Comparison of ENCODE assay signal across 8 mouse cellular contexts in genomic region chr17:45581567-45581983, GRCm38 (mm10). TPM values are rescaled to one million over a fixed set of nuclear protein-coding genes. Genes with fewer than 3 reads are reported as not detected.
DNase-seq lines count a peak whose midpoint lies in the region; ATAC-seq and TF ChIP-seq lines count a peak whose summit lies in the region.

No protein-coding gene starts in this region.

- H3K27ac ChIP-seq in forebrain, embryonic 13.5 days, result no peak overlapping the region
- H3K27ac ChIP-seq in forebrain, embryonic 15.5 days (replicated peaks), result no peak overlapping the region
- H3K27ac ChIP-seq in ES-E14 (ENCODE audit: insufficient read depth, low read depth, low read length, poor library complexity, severe bottlenecking), result no peak overlapping the region
- peak overlapping the region; percentile 59 for H3K27ac ChIP-seq in heart, embryonic 15.5 days
- H3K27ac ChIP-seq in lung, postnatal 0 days (ENCODE audit: low read length), result peak overlapping the region; percentile 80

- peaks cover 5% of the 10 kb centered on the region for H3K36me3 ChIP-seq in forebrain, embryonic 13.5 days (ENCODE audit: poor library complexity, severe bottlenecking)
- H3K36me3 ChIP-seq in forebrain, embryonic 15.5 days, result 0 out of 2 replicates have a peak, but pooled peaks cover 3% of the 10 kb centered on the region
- peaks cover 17% of the 10 kb centered on the region for H3K36me3 ChIP-seq in ES-E14 (ENCODE audit: control insufficient read depth, insufficient read depth, low read length, poor library complexity, severe bottlenecking)
- H3K36me3 ChIP-seq in heart, embryonic 15.5 days, result peaks cover 2% of the 10 kb centered on the region
- H3K36me3 ChIP-seq in lung, postnatal 0 days (ENCODE audit: insufficient read depth, low read length), result no peaks in the 10 kb centered on the region

- peak; percentile 97 for TF ChIP-seq CTCF in lung, postnatal 0 days (IDR thresholded peaks at IDR 0.05)

- peak; percentile 5; the same call in 1 of the 2 replicates for TF ChIP-seq EP300 in lung, postnatal 0 days (IDR thresholded peaks at IDR 0.05)

- no peaks in the 10 kb centered on the region for H3K27me3 ChIP-seq in forebrain, embryonic 13.5 days
- H3K27me3 ChIP-seq in forebrain, embryonic 15.5 days, result no peaks in the 10 kb centered on the region
- no peaks in the 10 kb centered on the region for H3K27me3 ChIP-seq in heart, embryonic 15.5 days
- H3K27me3 ChIP-seq in lung, postnatal 0 days (replicated peaks; ENCODE audit: insufficient read depth, low read length), result no peaks in the 10 kb centered on the region

- in situ Hi-C loops in ES-E14 (cut with MboI; ENCODE audit: low sequenced_read_pairs in 2 of 2, unreplicated experiment in 2 of 2), result no loop called here

- peaks cover 14% of the 10 kb centered on the region for H3K4me1 ChIP-seq in forebrain, embryonic 13.5 days
- H3K4me1 ChIP-seq in forebrain, embryonic 15.5 days, result peaks cover 12% of the 10 kb centered on the region
- H3K4me1 ChIP-seq in ES-E14 (ENCODE audit: control insufficient read depth in 2 of 2, insufficient read depth in 2 of 2, low read length in 2 of 2, poor library complexity in 1 of 2), result peaks cover 7 to 42% of the 10 kb centered on the region in 2 experiments
- peaks cover 57% of the 10 kb centered on the region for H3K4me1 ChIP-seq in heart, embryonic 15.5 days (replicated peaks)
- peaks cover 30% of the 10 kb centered on the region for H3K4me1 ChIP-seq in lung, postnatal 0 days (ENCODE audit: insufficient read depth, low read depth, low read length)

- no peaks in the 10 kb centered on the region for H3K9me3 ChIP-seq in forebrain, embryonic 13.5 days (replicated peaks)
- H3K9me3 ChIP-seq in forebrain, embryonic 15.5 days, result no peaks in the 10 kb centered on the region
- H3K9me3 ChIP-seq in ES-E14 (ENCODE audit: control insufficient read depth, insufficient read depth, low read depth, low read length), result no peaks in the 10 kb centered on the region
- H3K9me3 ChIP-seq in heart, embryonic 15.5 days (replicated peaks), result 0 out of 2 replicates have a peak, but pooled peaks cover 2% of the 10 kb centered on the region
- no peaks in the 10 kb centered on the region for H3K9me3 ChIP-seq in lung, postnatal 0 days (ENCODE audit: low read length)

- 14% methylated on average over 2 of the region's 2 CpGs for WGBS in forebrain, embryonic 13.5 days
- 17% methylated on average over 2 of the region's 2 CpGs for WGBS in forebrain, embryonic 15.5 days
- 9% methylated on average over 2 of the region's 2 CpGs for WGBS in heart, embryonic 15.5 days
- WGBS in lung, postnatal 0 days, result 4% methylated on average over 2 of the region's 2 CpGs

- H3K4me3 ChIP-seq in forebrain, embryonic 13.5 days, result no peak overlapping the region
- H3K4me3 ChIP-seq in forebrain, embryonic 15.5 days, result no peak overlapping the region
- no peak overlapping the region for H3K4me3 ChIP-seq in ES-E14 (ENCODE audit: insufficient read depth in 1 of 2, low read depth in 1 of 2, low read length in 2 of 2, poor library complexity in 1 of 2, severe bottlenecking in 1 of 2)
- H3K4me3 ChIP-seq in heart, embryonic 15.5 days, result no peak overlapping the region
- H3K4me3 ChIP-seq in lung, postnatal 0 days (ENCODE audit: low read depth, low read length), result no peak overlapping the region

- no peak for DNase-seq in ES-E14 (ENCODE audit: low read depth, low spot score)
- peak; percentile 79 to 82 for DNase-seq in cerebellum, postnatal 25 days
- peak; percentile 74 for DNase-seq in layer of hippocampus, adult 11-12 months (ENCODE audit: low spot score)
- peak; percentile 95 for DNase-seq in lung, postnatal 0 days (ENCODE audit: low spot score)
- peak; percentile 64 for DNase-seq in spleen, adult 12 weeks (ENCODE audit: low spot score)

- no peak overlapping the region for H3K9ac ChIP-seq in forebrain, embryonic 13.5 days
- no peak overlapping the region for H3K9ac ChIP-seq in forebrain, embryonic 15.5 days (replicated peaks)
- H3K9ac ChIP-seq in ES-E14 (ENCODE audit: insufficient read depth, low read depth, low read length, poor library complexity, severe bottlenecking), result no peak overlapping the region
- no peak overlapping the region for H3K9ac ChIP-seq in heart, embryonic 15.5 days
- no peak overlapping the region for H3K9ac ChIP-seq in lung, postnatal 0 days (replicated peaks; ENCODE audit: low read depth)

- no peak overlapping the region for H3K4me2 ChIP-seq in forebrain, embryonic 13.5 days
- H3K4me2 ChIP-seq in forebrain, embryonic 15.5 days (replicated peaks), result no peak overlapping the region
- no peak overlapping the region for H3K4me2 ChIP-seq in heart, embryonic 15.5 days
- H3K4me2 ChIP-seq in lung, postnatal 0 days (replicated peaks; ENCODE audit: low read depth, low read length), result 0 out of 2 replicates have a peak overlapping the region, but pooled peaks have one; percentile 19

- ATAC-seq in forebrain, embryonic 13.5 days, result peak; percentile 36; the same call in 1 of the 2 replicates
- no peak for ATAC-seq in forebrain, embryonic 15.5 days (replicated peaks)
- no peak for ATAC-seq in heart, embryonic 15.5 days (replicated peaks; ENCODE audit: insufficient number of reproducible peaks, insufficient read depth, low FRiP score, low read depth)
- peak; percentile 37 for ATAC-seq in lung, postnatal 0 days

TF ChIP-seq in ES-E14, 5 proteins besides CTCF, POLR2A, EP300 and RAD21:
- TF ChIP-seq ZC3H11A (IDR thresholded peaks at IDR 0.05; ENCODE audit: borderline replicate concordance, low read depth, low read length) (0 out of 2 replicates have a peak, but pooled peaks have one; percentile 7), CHD2 (IDR thresholded peaks at IDR 0.05; ENCODE audit: low read depth, low read length) (no peak), MAFK (IDR thresholded peaks at IDR 0.05; ENCODE audit: insufficient read depth, low read depth, low read length) (no peak), HCFC1 (IDR thresholded peaks at IDR 0.05; ENCODE audit: borderline replicate concordance, insufficient read depth, low read length) (no peak), ZNF384 (IDR thresholded peaks at IDR 0.05; ENCODE audit: low read depth, low read length) (no peak)
TF ChIP-seq in ES-E14: peak in this region for 1.

RNA-seq across cellular contexts. Expression of gene Hsp90ab1, which starts 8.5 kb away (rescaled TPM):
- polyA plus RNA-seq in forebrain, embryonic 13.5 days (2015; fragmentation: Nextera tagmentation; extraction: Ambion mirVana), result 1,763 and 1,849 TPM in 2 replicates
- 1,627 and 1,637 TPM in 2 replicates for polyA plus RNA-seq in forebrain, embryonic 15.5 days (2015; fragmentation: Nextera tagmentation; extraction: Ambion mirVana)
- 1,660 and 1,758 TPM in 2 replicates for total RNA-seq in ES-E14 (2012; rRNA removed)
- polyA plus RNA-seq in heart, embryonic 15.5 days (2015; fragmentation: Nextera tagmentation; extraction: Ambion mirVana), result 1,147 and 1,218 TPM in 2 replicates
- polyA plus RNA-seq in lung, postnatal 0 days (2015; fragmentation: Nextera tagmentation; extraction: Ambion mirVana), result 607 and 696 TPM in 2 replicates

RNA-seq across cellular contexts. Expression of gene Slc29a1, which starts 17.8 kb away (rescaled TPM):
- polyA plus RNA-seq in forebrain, embryonic 13.5 days (2015; fragmentation: Nextera tagmentation; extraction: Ambion mirVana), result 47.2 and 51.9 TPM in 2 replicates
- 62.5 and 63.7 TPM in 2 replicates for polyA plus RNA-seq in forebrain, embryonic 15.5 days (2015; fragmentation: Nextera tagmentation; extraction: Ambion mirVana)
- total RNA-seq in ES-E14 (2012; rRNA removed), result 321 and 677 TPM in 2 replicates
- 90.9 and 120 TPM in 2 replicates for polyA plus RNA-seq in heart, embryonic 15.5 days (2015; fragmentation: Nextera tagmentation; extraction: Ambion mirVana)
- 99.8 and 120 TPM in 2 replicates for polyA plus RNA-seq in lung, postnatal 0 days (2015; fragmentation: Nextera tagmentation; extraction: Ambion mirVana)

RNA-seq across cellular contexts. Expression of gene Slc35b2, which starts 17.9 kb away (rescaled TPM):
- polyA plus RNA-seq in forebrain, embryonic 13.5 days (2015; fragmentation: Nextera tagmentation; extraction: Ambion mirVana), result 89.1 and 107 TPM in 2 replicates
- 97.9 and 99.8 TPM in 2 replicates for polyA plus RNA-seq in forebrain, embryonic 15.5 days (2015; fragmentation: Nextera tagmentation; extraction: Ambion mirVana)
- total RNA-seq in ES-E14 (2012; rRNA removed), result 96.7 and 98.7 TPM in 2 replicates
- polyA plus RNA-seq in heart, embryonic 15.5 days (2015; fragmentation: Nextera tagmentation; extraction: Ambion mirVana), result 75.8 and 98.4 TPM in 2 replicates
- polyA plus RNA-seq in lung, postnatal 0 days (2015; fragmentation: Nextera tagmentation; extraction: Ambion mirVana), result 84.8 and 85.1 TPM in 2 replicates

RNA-seq across cellular contexts. Expression of gene Mymx, which starts 20.3 kb away (rescaled TPM):
- not detected in 2 replicates for polyA plus RNA-seq in forebrain, embryonic 13.5 days (2015; fragmentation: Nextera tagmentation; extraction: Ambion mirVana)
- not detected in 2 replicates for polyA plus RNA-seq in forebrain, embryonic 15.5 days (2015; fragmentation: Nextera tagmentation; extraction: Ambion mirVana)
- 66.0 and 95.3 TPM in 2 replicates for total RNA-seq in ES-E14 (2012; rRNA removed)
- polyA plus RNA-seq in heart, embryonic 15.5 days (2015; fragmentation: Nextera tagmentation; extraction: Ambion mirVana), result 0.16 and 0.24 TPM in 2 replicates
- polyA plus RNA-seq in lung, postnatal 0 days (2015; fragmentation: Nextera tagmentation; extraction: Ambion mirVana), result not detected in 2 replicates

RNA-seq across cellular contexts. Expression of gene Nfkbie, which starts 26.1 kb away (rescaled TPM):
- 5.1 TPM in 2 replicates for polyA plus RNA-seq in forebrain, embryonic 13.5 days (2015; fragmentation: Nextera tagmentation; extraction: Ambion mirVana)
- 4.2 and 4.6 TPM in 2 replicates for polyA plus RNA-seq in forebrain, embryonic 15.5 days (2015; fragmentation: Nextera tagmentation; extraction: Ambion mirVana)
- 2.1 and 2.2 TPM in 2 replicates for total RNA-seq in ES-E14 (2012; rRNA removed)
- 3.0 and 6.8 TPM in 2 replicates for polyA plus RNA-seq in heart, embryonic 15.5 days (2015; fragmentation: Nextera tagmentation; extraction: Ambion mirVana)
- 2.4 and 5.0 TPM in 2 replicates for polyA plus RNA-seq in lung, postnatal 0 days (2015; fragmentation: Nextera tagmentation; extraction: Ambion mirVana)

Comparison
In these comparisons a context has a peak if more than half of its experiments do, and no peak if none do; other contexts are left out.
1. ATAC-seq: peak in forebrain, embryonic 13.5 days (single experiment) and lung, postnatal 0 days (single experiment); none in forebrain, embryonic 15.5 days (single experiment) and heart, embryonic 15.5 days (single experiment).
2. H3K27ac ChIP-seq: peak in heart, embryonic 15.5 days (single experiment) and lung, postnatal 0 days (single experiment); none in forebrain, embryonic 13.5 days (single experiment), forebrain, embryonic 15.5 days (single experiment) and ES-E14 (single experiment).